Mouse (Mus musculus) ovary, postnatal 36 days (tissue): Measurements from ENCODE around the gene Plau.

Source experiments
- DNase-seq: peaks from one replicate; pipeline ENCODE4 v3.0.0; 2022; ENCODE audit warnings: low spot score, mixed read lengths

Gene Plau

DNA sequence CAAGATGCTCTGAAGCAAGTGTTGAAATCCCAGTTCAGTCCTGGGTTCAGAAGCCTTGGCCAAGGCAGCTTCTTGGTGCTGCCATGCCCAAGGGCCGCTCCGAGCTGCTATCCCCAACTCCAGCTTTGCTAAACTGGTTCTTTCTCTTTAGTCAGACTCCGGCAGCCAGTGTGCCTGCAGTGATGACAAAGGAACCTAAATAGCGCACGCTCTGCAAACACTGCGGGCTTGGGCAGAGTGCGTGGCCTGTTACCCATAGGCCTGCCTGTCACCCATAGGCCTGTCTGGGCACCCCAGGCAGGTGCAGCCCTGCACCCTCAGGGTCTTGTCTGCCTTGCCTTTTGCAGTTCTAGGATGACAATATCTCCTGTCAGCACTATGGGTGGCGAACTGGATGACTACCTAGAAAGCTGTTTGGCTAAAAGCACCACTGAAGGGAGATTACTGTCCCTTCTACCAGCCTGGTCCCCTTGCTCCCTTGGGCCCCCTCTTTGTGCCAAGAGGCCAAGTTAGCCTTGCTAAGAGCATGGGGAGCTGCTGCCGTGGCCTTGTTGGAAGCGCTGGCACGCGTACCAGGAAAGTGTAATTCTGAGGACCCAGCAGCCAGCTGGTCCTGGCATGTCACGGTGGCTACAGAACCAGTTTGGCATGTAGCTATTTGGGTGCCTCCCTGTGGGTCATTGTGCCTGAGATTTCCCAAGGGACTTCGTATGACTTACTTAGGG, 30.2 kb upstream of the Plau start:
- DNase-seq = peak; percentile 41

DNA sequence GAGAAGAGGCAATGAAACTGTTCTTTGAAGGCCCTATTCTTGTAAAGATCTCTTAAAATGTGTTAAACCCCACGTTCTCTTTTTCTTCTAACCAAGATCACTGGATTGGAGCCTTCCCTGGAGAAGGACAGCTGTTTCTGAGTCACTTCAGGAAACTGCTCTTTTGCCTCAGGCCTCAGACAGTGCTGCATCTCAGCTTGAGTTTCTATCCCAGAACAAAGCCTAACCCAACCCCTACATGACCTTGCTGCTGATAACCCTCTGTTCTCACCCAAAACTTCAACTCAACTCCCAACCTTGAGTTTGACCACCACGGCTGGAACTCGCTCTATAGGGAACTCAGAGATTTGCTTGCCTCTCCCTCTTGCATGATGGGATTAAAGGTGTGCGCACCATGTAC, 27.1 kb upstream of the Plau start:
- no peak for DNase-seq

GRCm38 (mm10) chr14:20809820-20810219, 26.6 kb upstream of the Plau start:
- DNase-seq = no peak

GRCm38 (mm10) chr14:20811236-20811635, 25.2 kb upstream of the Plau start:
- DNase-seq = no peak

GRCm38 (mm10) chr14:20811779-20812406, 24.6 kb upstream of the Plau start:
- no peak for DNase-seq

- DNase-seq = no peak
Observed at GRCm38 (mm10) chr14:20815448-20815847, 21.0 kb upstream of the Plau start.

DNA sequence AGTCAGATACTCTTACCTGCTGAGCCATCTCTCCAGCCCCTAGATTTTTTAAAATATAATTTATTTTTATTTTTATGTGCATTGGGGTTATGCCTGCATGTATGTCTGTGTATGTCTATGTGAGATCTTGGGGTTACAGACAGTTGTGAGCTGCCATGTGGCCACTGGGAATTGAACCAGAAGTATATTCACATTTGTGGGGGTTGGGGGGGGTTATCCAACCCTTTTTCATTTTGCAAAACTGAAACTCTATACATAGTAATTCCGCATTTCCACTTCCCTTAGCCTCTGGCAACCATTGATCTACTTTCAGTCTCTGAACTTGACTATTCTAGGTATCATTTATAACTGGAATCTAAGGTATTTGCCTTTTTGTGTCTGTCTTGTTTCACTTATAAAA, 11.9 kb upstream of the Plau start:
- DNase-seq = no peak

DNA sequence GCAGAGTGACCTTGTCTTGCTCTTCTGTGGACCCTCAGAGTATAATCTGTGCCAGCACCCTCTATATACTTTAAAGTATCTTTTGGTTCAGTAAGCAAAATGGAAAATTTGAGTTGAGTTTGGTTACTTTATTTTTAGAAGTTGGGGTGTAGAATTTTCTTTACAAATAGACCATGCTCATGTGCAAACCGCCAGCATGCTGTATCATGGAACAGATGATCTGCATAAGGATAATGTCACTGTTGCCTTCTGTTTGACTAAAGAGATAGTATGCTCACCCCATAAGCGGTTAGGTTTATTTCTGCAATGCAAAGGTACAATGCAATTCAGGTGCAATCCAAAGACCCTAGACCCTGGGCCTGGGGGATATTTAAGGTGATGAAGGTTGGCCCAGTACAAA, 10.9 kb upstream of the Plau start:
- no peak for DNase-seq

- DNase-seq = no peak
Observed at GRCm38 (mm10) chr14:20827061-20827460, 9.4 kb upstream of the Plau start.

DNA sequence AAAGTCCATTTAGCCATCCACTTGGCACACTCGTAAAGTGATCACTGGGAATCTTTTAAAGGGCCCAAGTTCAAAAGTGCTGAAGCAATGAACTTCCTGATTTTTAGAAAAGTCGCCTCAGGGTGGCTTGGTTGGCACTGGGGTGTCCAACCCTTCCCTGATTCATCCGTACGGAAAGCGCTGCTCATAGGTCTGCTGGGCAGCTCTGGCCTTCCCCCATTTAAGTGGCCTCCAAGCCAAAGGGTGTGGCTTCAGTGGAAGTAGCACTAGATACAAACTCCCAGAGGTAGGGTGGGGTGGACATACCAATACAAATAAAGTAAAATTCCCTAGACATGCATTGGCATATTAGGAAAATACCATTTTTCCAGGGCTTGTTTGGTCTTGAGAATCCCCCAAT, 9.0 kb upstream of the Plau start:
- no peak for DNase-seq

GRCm38 (mm10) chr14:20828524-20828923, 7.9 kb upstream of the Plau start:
- no peak for DNase-seq

DNA sequence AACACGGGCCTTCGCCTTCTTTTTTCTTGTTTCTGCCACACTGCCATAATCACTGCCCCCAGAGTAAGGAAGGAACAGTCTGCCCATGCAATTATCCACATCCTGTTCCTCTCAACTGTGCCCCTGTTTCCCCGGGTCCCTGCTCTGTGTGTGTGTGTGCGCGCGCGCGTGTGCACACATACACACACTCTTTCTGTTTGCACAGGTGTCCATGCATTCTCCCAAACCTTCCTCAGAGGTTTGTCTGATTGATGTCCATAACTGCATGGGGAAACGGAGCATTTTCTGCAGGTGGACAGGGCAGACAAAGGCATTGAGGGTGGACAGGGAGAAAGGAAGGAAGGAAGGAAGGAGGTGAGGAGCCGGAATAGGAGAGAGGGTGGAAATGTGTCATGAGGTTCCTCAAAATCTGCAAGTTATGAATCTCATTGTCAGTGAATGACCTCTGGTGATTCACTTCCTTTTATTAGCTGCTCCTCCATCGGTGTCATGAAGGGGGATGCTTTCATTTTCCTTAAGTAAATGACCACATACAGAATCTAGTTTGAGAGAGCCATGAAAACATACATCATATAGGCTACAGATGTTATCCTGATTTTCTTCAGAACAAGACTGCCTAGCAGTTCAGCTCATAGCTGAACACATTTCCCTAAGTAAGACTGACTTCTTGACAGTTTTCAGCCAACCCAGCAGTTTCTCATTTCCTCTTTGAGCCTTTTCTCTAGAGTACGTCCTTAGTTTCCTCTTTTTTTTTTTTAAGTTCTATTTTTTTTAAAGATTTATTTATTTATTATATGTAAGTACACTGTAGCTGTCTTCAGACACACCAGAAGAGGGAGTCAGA, 6.7 kb upstream of the Plau start:
- DNase-seq = no peak

DNA sequence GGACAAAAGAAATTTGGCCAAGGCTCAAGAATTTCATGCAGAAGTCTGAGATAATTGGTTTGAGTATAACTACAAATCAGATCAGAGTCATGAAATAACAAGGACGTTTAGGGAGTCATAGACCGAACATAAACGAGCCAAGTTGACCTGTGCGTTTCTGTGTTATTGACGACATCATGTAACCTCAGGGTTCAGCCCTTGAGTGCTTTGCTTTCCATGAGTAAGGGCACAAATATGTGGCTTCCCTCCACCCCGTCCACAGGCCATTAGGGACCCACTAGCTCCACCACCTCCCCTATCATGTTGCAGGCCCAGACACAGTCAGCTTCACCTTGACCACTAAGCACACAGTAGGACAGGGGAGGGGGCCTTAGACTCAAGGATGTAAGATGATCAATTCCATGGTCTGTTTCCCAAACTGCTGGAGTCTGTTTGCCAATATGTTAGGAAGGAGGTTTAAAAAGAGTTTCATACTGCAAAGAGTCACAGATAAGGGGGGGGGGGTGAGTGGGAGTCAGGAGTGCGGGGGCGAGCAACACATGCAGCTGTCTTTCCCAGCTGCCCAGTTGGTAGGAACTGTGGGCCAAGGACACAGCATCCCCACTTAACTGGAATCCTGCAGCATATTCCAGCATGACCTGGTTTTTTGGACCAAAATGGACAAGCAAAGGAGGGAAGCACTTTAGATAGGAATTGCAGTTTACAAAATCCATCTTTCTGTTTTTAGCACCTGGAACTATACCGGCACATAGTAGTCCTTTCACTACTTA, 5.1 kb upstream of the Plau start:
- DNase-seq = no peak

DNA sequence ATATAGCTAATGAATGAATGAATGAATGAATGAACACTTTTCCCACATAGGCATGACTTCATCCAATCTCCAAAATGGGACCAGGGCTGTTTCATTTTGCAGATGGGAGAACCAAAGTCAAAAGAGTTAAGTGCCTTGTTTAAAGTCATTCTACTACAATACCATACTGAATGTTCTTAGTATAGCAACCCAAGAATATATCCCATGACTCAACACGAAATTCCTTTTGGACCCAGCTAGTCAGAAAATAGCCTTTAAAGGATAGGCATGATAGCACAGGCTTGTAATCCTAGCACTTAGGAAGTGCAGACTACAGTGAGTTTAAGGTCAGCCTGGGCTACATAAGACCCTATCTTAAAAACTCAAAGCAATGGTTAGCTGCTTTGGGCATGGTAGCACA, 4.5 kb upstream of the Plau start:
- no peak for DNase-seq

DNA sequence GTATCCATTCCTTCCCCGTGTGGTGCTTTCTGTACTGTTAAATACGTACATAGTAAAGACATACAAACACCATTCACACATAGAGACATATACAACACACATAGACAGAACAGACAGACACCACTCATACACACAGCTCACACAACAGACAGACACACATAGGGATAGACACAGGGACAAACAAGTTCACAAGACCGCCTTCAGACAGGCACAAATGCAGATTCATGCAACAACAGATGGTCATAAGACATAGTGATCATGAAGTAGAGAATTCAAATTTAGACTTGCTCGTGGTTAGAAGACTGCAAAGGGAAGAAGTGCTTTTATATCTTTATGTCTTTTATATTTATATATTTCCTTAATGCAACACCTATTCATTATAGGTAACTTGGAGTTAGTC, 2.9 kb upstream of the Plau start:
- DNase-seq = no peak

- DNase-seq = no peak
Observed at GRCm38 (mm10) chr14:20834136-20834535, 2.3 kb upstream of the Plau start.

DNA sequence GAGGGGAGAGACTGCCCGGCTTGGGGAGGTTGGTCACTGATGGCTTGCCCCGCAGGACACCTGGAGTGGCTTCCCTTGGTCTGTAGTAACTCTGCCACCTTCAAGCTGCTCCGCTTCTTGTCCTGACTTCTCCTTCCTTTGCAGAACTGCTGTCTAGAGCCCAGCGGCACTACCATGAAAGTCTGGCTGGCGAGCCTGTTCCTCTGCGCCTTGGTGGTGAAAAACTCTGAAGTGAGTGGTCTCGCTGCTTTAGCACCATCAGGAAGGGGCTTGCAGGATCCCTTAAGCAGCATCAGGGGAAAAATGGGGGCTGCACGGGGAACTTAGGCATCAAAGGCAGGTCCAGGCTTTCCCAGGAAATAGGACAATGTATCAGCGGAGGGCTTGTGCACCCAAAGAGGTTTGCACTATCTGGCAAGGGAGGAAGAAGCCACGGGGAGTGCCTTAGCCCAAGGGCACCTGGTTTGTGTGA, 481 bp downstream of the Plau start:
- DNase-seq = no peak

DNA sequence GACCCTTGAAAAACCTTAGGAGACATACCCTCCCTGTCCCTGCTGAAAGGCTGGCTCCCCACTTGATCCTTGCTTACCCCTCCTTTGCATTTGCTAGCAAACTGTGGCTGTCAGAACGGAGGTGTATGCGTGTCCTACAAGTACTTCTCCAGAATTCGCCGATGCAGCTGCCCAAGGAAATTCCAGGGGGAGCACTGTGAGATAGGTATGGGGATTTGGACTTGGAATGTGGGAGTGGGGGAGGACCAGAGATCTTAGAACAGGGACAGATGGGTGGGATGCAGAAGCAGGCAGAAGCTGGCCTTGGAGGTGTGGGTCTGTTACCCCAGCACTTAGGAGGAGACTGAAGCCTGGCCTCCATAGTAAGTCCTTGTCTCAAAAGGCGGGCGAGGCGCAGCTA, 1.2 kb downstream of the Plau start:
- no peak for DNase-seq

- DNase-seq = no peak
Observed at GRCm38 (mm10) chr14:20841526-20841925, 5.1 kb downstream of the Plau start.

DNA sequence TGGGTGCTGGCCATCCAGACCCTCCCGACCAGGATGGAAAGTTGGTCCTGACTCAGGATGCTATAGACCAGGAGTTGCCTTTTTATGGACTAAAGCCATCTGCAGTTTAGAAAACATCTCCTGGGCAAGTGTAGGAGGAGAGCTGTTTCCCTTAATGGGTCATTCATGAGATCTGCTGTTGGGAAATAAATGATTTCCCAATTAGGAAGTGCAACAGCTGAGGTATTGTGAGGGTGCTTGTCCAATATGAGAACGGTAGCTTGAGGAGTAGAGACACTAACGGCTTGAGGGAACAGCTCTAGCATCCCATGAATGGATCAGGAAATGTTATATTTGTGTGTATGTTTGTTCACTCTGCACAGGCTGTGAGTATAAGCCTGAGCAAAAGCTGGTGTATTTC, 6.2 kb downstream of the Plau start:
- no peak for DNase-seq

DNA sequence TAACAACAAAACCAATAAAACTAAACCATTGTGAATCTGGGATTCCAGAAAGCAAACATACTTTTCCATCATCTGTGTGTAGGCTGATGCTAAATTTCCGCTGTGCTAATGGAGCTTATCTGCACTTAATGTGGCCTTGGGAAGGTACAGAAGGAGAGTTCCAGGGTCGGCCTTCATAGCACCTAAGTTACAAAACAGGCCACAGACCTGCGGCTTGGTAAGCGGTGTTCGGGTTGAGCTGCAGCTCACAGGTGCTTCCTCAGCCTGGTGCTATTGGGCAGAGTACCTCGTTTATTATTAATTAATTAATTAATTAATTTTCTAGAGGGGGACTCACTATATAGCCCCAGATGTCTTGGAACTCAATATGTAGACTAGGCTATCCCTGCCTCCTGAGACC, 7.7 kb downstream of the Plau start:
- DNase-seq = no peak
